Mouse (Mus musculus): ENCODE results near the gene Clic5. TPM values are rescaled to one million over a fixed set of nuclear protein-coding genes. Genes with fewer than 3 reads are reported as not detected.

Gene Clic5
- total and polyA plus RNA-seq, 2 experiments = 0.15 to 0.37 TPM

DNA sequence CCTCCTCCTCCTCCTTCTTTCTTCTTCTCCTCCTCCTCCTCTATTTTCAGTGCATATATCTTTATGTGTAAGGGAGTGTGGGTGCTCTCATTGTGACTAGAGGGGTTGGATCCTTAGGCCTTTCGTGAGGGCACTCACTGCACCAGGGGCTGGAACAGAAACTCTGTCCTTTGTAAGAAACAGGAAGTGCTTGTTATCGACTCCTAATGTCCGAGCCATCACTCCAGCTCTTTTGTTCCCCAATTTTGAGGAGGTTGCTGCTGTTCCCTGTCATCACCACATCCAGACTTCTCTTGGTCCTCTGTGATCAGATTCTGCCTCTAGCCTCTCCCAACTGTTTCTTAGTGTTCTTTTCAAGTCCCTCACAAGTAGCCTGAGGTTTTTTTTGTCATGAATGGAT lies 64.3 kb downstream of the Clic5 start:
- Histone ChIP-seq H3K9ac (ENCODE audit: low read depth, low read length) (no peak overlapping the region), H3K27me3 (ENCODE audit: control insufficient read depth, insufficient read depth, low read length) (no peaks in the 10 kb centered on the region), H3K4me3 (ENCODE audit: insufficient read depth, low read depth, low read length) (no peak overlapping the region), H3K36me3 (ENCODE audit: control insufficient read depth, insufficient read depth, low read length) (no peaks in the 10 kb centered on the region), H3K79me2 (ENCODE audit: control insufficient read depth, insufficient read depth, low read length) (no peaks in the 10 kb centered on the region), H3K4me1 (ENCODE audit: control insufficient read depth, insufficient read depth, low read length) (no peaks in the 10 kb centered on the region), H3K27ac (replicated peaks; ENCODE audit: insufficient read depth, low read depth, low read length) (no peak overlapping the region)
- 75% methylated on average over 3 of the region's 3 CpGs for WGBS
- TF ChIP-seq POLR2A (IDR thresholded peaks at IDR 0.05; ENCODE audit: extremely low read depth, insufficient read depth, low read length) (no peak), CTCF (IDR thresholded peaks at IDR 0.05; ENCODE audit: low read depth, low read length) (no peak)
- no peak for DNase-seq (ENCODE audit: extremely low read depth, low read depth, low spot score)

DNA sequence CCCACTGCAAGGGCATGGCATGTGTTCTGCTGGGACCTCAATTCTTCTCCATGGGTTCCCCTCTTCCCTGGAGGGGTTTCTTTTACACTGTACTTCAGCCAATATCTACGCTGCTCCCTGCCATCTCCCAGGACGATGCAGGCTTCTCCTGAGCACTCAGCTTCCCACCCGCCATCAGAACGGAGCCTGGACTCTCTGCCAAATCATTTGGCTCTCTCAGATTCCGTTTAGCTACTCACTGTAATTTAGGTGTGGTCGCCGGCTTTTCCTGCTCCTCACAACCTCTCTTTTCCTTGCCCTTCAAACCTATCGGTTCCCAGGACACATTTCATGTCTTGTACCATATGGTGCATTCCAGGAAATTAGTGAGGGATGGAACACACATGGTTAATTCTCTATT lies 66.3 kb downstream of the Clic5 start:
- no peak overlapping the region for H3K4me3 ChIP-seq (ENCODE audit: insufficient read depth, low read depth, low read length)
- H3K79me2 ChIP-seq (ENCODE audit: control insufficient read depth, insufficient read depth, low read length) = no peaks in the 10 kb centered on the region
- WGBS = 77% methylated on average over 8 of the region's 8 CpGs
- H3K4me1 ChIP-seq (ENCODE audit: control insufficient read depth, insufficient read depth, low read length) = no peaks in the 10 kb centered on the region
- H3K27me3 ChIP-seq (ENCODE audit: control insufficient read depth, insufficient read depth, low read length) = no peaks in the 10 kb centered on the region
- no peak overlapping the region for H3K27ac ChIP-seq (replicated peaks; ENCODE audit: insufficient read depth, low read depth, low read length)
- no peak overlapping the region for H3K9ac ChIP-seq (ENCODE audit: low read depth, low read length)
- no peak for TF ChIP-seq POLR2A (IDR thresholded peaks at IDR 0.05; ENCODE audit: extremely low read depth, insufficient read depth, low read length)
- no peak for TF ChIP-seq CTCF (IDR thresholded peaks at IDR 0.05; ENCODE audit: low read depth, low read length)
- no peaks in the 10 kb centered on the region for H3K36me3 ChIP-seq (ENCODE audit: control insufficient read depth, insufficient read depth, low read length)
- DNase-seq (ENCODE audit: extremely low read depth, low read depth, low spot score) = no peak

DNA sequence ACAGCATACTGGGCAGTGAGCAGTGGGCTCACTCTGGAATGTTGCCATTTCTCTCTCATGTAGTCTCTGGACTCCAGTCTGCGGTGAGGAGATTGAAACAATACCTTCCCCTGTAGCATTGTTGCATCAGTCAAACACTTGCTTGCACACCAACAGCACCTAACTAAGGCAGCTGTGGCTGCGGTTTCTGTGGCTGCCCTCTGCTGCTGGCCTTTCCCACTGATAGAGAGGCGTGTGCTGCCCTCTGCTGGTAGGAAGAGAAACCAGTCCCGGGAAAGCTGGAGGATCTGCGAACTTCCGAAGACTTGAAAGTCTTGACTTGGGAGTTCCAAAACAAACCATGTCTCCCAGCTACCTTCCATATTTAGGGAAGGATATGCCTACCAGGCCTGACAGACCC lies 68.2 kb downstream of the Clic5 start:
- H3K9ac ChIP-seq (ENCODE audit: low read depth, low read length) = no peak overlapping the region
- peak; percentile 45 for DNase-seq (ENCODE audit: extremely low read depth, low read depth, low spot score)
- 7% methylated on average over 6 of the region's 6 CpGs for WGBS
- no peaks in the 10 kb centered on the region for H3K27me3 ChIP-seq (ENCODE audit: control insufficient read depth, insufficient read depth, low read length)
- H3K4me1 ChIP-seq (ENCODE audit: control insufficient read depth, insufficient read depth, low read length) = no peaks in the 10 kb centered on the region
- H3K4me3 ChIP-seq (ENCODE audit: insufficient read depth, low read depth, low read length) = no peak overlapping the region
- H3K79me2 ChIP-seq (ENCODE audit: control insufficient read depth, insufficient read depth, low read length) = no peaks in the 10 kb centered on the region
- no peak overlapping the region for H3K27ac ChIP-seq (replicated peaks; ENCODE audit: insufficient read depth, low read depth, low read length)
- TF ChIP-seq CTCF (IDR thresholded peaks at IDR 0.05; ENCODE audit: low read depth, low read length) (peak; percentile 93), POLR2A (IDR thresholded peaks at IDR 0.05; ENCODE audit: extremely low read depth, insufficient read depth, low read length) (no peak)
- no peaks in the 10 kb centered on the region for H3K36me3 ChIP-seq (ENCODE audit: control insufficient read depth, insufficient read depth, low read length)

DNA sequence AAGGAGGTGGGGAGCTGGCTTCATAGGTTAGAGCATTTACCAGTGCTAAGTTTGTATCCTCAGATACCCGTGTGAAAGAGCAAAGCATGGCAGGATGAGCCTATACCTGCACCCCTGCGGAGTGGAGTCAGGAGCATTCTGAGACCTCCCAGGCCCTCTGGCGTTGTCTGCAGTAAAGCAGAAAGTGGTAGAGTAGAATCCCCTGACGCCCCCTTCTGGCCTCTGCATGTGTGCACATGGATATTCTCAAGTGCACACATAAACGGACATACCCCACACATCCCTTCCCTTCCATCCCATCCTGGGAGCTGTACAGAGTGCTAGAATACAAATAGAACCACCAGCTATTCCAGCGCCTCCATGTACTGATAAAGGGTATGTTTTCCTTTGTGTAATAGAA lies 70.9 kb downstream of the Clic5 start:
- Histone ChIP-seq H3K4me1 (ENCODE audit: control insufficient read depth, insufficient read depth, low read length) (no peaks in the 10 kb centered on the region), H3K4me3 (ENCODE audit: insufficient read depth, low read depth, low read length) (no peak overlapping the region), H3K27me3 (ENCODE audit: control insufficient read depth, insufficient read depth, low read length) (no peaks in the 10 kb centered on the region), H3K79me2 (ENCODE audit: control insufficient read depth, insufficient read depth, low read length) (no peaks in the 10 kb centered on the region), H3K27ac (replicated peaks; ENCODE audit: insufficient read depth, low read depth, low read length) (no peak overlapping the region), H3K36me3 (ENCODE audit: control insufficient read depth, insufficient read depth, low read length) (no peaks in the 10 kb centered on the region), H3K9ac (ENCODE audit: low read depth, low read length) (no peak overlapping the region)
- 62% methylated on average over 6 of the region's 6 CpGs for WGBS
- DNase-seq (ENCODE audit: extremely low read depth, low read depth, low spot score) = no peak
- TF ChIP-seq POLR2A (IDR thresholded peaks at IDR 0.05; ENCODE audit: extremely low read depth, insufficient read depth, low read length) = no peak
- TF ChIP-seq CTCF (IDR thresholded peaks at IDR 0.05; ENCODE audit: low read depth, low read length) = no peak

DNA sequence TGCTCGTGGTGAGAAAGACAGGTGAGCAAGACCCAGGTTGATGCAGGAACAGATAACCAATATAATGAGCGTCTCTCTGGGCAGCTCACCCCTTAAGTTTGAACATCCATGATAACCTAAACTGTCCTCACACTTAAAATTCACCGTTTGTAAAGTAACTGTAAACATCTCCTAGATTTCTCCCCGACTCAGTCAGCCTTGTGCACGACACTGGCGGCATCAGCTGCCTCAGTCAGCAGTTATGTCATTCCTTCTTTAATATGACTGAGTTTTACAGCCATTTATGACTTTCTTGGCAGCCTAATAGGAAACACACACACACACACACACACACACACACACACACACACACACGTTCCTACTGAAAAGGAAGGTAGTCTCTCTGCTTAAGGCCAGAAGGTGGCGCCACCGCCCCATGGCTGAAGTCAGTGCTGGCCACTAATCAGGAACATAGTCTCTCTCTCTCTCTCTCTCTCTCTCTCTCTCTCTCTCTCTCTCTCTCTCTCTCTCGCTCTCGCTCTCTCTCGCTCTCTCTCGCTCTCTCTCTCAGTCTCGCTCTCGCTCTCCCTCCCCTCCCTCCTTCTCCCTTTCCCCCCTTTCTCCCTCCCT lies 73.3 kb downstream of the Clic5 start:
- no peak overlapping the region for H3K4me3 ChIP-seq (ENCODE audit: insufficient read depth, low read depth, low read length)
- H3K9ac ChIP-seq (ENCODE audit: low read depth, low read length) = no peak overlapping the region
- H3K79me2 ChIP-seq (ENCODE audit: control insufficient read depth, insufficient read depth, low read length) = no peaks in the 10 kb centered on the region
- no peak overlapping the region for H3K27ac ChIP-seq (replicated peaks; ENCODE audit: insufficient read depth, low read depth, low read length)
- peak; percentile 89 for TF ChIP-seq CTCF (IDR thresholded peaks at IDR 0.05; ENCODE audit: low read depth, low read length)
- TF ChIP-seq POLR2A (IDR thresholded peaks at IDR 0.05; ENCODE audit: extremely low read depth, insufficient read depth, low read length) = no peak
- 42% methylated on average over 9 of the region's 15 CpGs for WGBS
- H3K4me1 ChIP-seq (ENCODE audit: control insufficient read depth, insufficient read depth, low read length) = no peaks in the 10 kb centered on the region
- peak; percentile 34 for DNase-seq (ENCODE audit: extremely low read depth, low read depth, low spot score)
- H3K27me3 ChIP-seq (ENCODE audit: control insufficient read depth, insufficient read depth, low read length) = no peaks in the 10 kb centered on the region
- H3K36me3 ChIP-seq (ENCODE audit: control insufficient read depth, insufficient read depth, low read length) = no peaks in the 10 kb centered on the region

DNA sequence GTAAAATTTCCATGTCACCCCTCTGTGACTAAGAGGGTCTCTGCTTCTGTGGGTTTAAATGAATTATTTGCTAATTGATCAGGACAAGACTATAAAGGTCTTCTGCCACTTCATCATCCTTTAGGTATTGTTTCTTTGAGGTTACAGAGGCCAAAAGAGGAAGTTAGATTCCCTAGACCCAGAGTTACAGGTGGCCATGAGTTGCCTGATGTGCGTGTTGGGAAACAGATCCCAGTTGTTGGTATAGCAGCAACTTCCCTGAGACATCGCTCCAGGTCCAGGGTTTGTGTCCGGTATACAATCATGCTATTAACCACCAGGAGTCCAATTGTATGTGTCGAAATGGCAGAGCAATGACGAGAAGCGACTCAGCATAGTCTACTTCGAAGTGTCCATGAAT lies 81.7 kb downstream of the Clic5 start:
- Histone ChIP-seq H3K27me3 (ENCODE audit: control insufficient read depth, insufficient read depth, low read length) (no peaks in the 10 kb centered on the region), H3K4me3 (ENCODE audit: insufficient read depth, low read depth, low read length) (no peak overlapping the region), H3K27ac (replicated peaks; ENCODE audit: insufficient read depth, low read depth, low read length) (no peak overlapping the region), H3K79me2 (ENCODE audit: control insufficient read depth, insufficient read depth, low read length) (no peaks in the 10 kb centered on the region), H3K36me3 (ENCODE audit: control insufficient read depth, insufficient read depth, low read length) (no peaks in the 10 kb centered on the region), H3K9ac (ENCODE audit: low read depth, low read length) (no peak overlapping the region), H3K4me1 (ENCODE audit: control insufficient read depth, insufficient read depth, low read length) (no peaks in the 10 kb centered on the region)
- WGBS = 94% methylated on average over 7 of the region's 7 CpGs
- DNase-seq (ENCODE audit: extremely low read depth, low read depth, low spot score) = no peak
- no peak for TF ChIP-seq POLR2A (IDR thresholded peaks at IDR 0.05; ENCODE audit: extremely low read depth, insufficient read depth, low read length)
- TF ChIP-seq CTCF (IDR thresholded peaks at IDR 0.05; ENCODE audit: low read depth, low read length) = no peak
